Mouse (Mus musculus) natural killer cell, adult 2 months (primary cell): Measurements from ENCODE around the gene Zfp747.
"Not testable (repeated sequence)": the region's sequence is repeated elsewhere in the genome, so short reads cannot be mapped to it uniquely, and the experiment has no call there.

Experiments
- DNase-seq, 2 experiments: peaks; one replicate each; pipeline ENCODE4 v3.0.0; 2022; ENCODE audit warnings: low spot score in 2 of 2

The Zfp747 gene

GRCm38 (mm10) chr7:127375271-127376245 lies at the start of gene Zfp747:
Gene Zfp747, minus strand, starts transcription at chr7:127376050.
- peak; percentile 92 to 93 for DNase-seq

DNA sequence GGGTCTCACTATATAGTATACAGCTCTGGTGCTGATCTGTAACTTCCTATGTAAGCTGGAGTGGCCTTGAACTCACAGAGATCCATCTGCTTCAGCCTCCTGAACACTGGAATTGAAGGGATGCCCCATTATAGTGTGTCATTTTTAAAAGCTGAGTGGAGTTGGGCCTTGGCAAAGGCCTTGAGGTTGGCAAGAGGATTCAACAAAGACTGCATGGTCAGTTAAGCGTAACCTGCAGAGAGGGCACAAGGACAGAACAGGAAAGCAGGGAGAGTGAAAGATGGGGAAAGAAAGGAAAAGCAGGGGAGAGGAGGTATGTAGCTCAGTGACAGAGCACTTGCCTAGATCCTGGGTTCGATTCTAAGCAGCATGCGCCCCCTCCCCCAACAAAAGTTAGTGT lies 49.4 kb upstream of the Zfp747 start:
- DNase-seq, result no peak

DNA sequence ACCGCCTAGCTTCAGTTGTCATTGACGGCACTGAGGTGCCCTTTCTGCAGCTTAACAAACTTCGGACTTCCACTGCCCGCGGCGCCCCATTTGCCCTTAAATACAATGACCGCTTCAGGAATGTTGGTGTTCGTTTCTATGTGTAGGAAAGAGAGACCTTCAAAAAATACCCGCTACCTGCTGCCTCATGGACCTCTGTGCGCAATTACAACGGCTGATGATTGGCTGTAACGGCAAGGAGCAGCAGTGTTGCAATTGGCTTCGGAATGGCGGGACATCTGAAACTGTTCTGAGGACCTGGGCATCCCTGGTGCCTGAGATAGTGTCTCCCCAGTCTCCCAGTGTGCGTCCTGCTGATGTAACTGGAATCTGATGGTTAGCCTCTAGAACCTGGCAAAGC lies 46.4 kb upstream of the Zfp747 start:
- DNase-seq, result peak; percentile 12 to 22

- DNase-seq, result peak; percentile 94 to 95
Measured at GRCm38 (mm10) chr7:127421388-127422191, 45.7 kb upstream of the Zfp747 start, which contains the start of gene Zfp688. Gene Zfp688, minus strand, starts transcription at chr7:127422068.

DNA sequence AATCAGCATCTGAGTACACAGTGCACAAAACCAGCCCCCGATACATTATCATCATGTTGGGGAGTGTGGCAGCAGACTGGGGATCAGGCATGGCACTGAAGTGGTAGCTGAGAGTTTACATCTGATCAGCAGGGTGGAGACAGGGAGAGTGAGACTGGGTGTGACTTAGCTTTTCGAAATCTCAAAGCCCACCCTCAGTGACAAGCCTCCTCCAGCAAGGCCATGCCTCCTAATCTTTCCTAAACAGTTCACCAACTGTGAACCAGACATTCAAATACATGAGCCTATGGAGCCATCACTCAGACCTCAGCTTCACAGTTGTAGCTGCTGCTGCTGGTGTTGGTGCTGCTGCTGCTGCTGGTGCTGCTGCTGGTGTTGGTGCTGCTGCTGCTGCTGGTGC lies 35.6 kb upstream of the Zfp747 start:
- DNase-seq, result no peak

- DNase-seq, result peak; percentile 86 to 89
Measured at GRCm38 (mm10) chr7:127406002-127406987, 30.4 kb upstream of the Zfp747 start, which contains the start of gene Zfp764. Gene Zfp764, minus strand, starts transcription at chr7:127406822.

DNA sequence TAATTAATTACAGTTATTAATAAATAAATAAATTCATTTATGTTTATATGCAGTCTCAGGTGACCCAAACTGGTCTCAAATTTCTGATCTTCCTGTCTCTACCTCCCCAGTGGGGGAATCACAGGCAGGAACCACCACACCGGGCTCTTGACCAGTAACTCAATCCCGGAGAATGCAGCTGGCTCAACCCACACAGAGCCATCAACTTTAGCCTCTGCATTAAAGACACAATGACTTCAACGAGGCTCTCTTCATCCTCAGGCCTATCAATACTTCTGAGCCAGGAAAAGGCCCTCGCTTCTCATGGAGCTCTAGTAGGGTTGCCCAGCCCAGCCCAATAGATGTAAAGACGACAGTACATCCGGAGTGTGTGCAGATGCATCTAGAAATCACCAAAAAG lies 28.3 kb upstream of the Zfp747 start:
- not testable (repeated sequence) for DNase-seq

GRCm38 (mm10) chr7:127402980-127403379 lies 27.1 kb upstream of the Zfp747 start:
- DNase-seq, result no peak

GRCm38 (mm10) chr7:127400355-127400754 lies 24.5 kb upstream of the Zfp747 start:
- DNase-seq, result no peak

DNA sequence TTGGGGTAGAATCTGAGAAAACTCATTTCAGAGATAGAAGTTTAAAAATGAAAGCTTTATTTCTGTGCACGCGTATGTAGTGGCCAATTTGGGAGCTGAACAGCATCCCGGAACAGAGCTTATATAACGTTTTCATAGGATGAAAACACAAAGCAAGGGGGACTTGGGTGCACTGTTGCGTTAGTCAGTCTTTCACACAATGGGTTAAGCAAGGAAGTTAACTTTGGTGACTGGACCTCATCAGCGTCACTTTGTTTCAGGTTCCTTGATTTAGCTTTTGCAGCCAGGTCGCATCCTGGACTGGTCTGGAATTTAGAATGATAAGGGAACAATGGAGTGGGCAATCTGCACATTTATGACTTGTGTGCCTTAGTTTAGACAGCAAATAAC lies 18.1 kb upstream of the Zfp747 start:
- no peak for DNase-seq

GRCm38 (mm10) chr7:127393157-127393943 lies 17.5 kb upstream of the Zfp747 start, which contains the start of gene E430018J23Rik:
Gene E430018J23Rik, minus strand, starts transcription at chr7:127393629.
- DNase-seq, result peak; percentile 97 to 99

- DNase-seq, result no peak
Measured at GRCm38 (mm10) chr7:127392251-127392824, 16.5 kb upstream of the Zfp747 start.

GRCm38 (mm10) chr7:127391538-127391937 lies 15.7 kb upstream of the Zfp747 start:
- no peak for DNase-seq

DNA sequence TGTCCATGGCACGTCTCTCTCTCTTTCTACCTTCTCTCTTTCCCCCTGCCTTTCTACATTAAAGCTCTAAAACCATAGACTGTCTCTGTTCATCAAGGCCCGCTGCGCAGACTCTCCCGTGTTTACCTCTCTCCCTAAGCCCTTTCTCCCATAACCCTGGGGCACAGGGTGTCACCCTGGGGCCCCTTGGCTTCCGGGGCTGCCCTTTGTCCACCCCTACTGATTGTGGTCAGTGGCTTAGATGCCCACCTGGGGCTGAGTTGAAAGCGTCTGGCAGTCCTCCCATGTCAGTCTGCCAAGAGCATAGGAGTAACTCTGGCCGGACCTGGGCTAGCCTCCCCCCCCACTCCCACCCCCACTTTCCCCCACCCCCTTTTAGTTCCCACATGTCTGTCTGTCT lies 14.5 kb upstream of the Zfp747 start:
- DNase-seq, result no peak

- DNase-seq, result not testable (repeated sequence)
Measured at GRCm38 (mm10) chr7:127388201-127388600, 12.4 kb upstream of the Zfp747 start.

- DNase-seq, result peak; percentile 87 to 90
Measured at GRCm38 (mm10) chr7:127386641-127387392, 11.0 kb upstream of the Zfp747 start, which contains the start of gene 9130019O22Rik. Gene 9130019O22Rik, minus strand, starts transcription at chr7:127387166.

- not testable (repeated sequence) for DNase-seq
Measured at GRCm38 (mm10) chr7:127385560-127385959, 9.7 kb upstream of the Zfp747 start.

GRCm38 (mm10) chr7:127378310-127378921 lies 2.6 kb upstream of the Zfp747 start:
- DNase-seq, result no peak
